Mouse (Mus musculus) lung, embryonic 16.5 days (tissue): ENCODE measurements around the gene Cmtm5. TPM values are rescaled to one million over a fixed set of nuclear protein-coding genes. Genes with fewer than 3 reads are reported as not detected.
A peak's percentile ranks its signal among the peaks of the same experiment; 100 is the strongest.

Experiments
- ATAC-seq: fragments of 200-750 bp; cut with Nextera tagmentation; 2 replicates; pipeline ENCODE4 v1.8.0; 2017; ENCODE audit warnings: low read depth, mild to moderate bottlenecking, moderate library complexity
- H3K27ac ChIP-seq: fragments of 300-500 bp; sonication (generic); 2 replicates; pipeline ENCODE4 v1.5.1; 2014; ENCODE audit warnings: mild to moderate bottlenecking, control low read depth, low read length
- H3K27me3 ChIP-seq: fragments of 300-500 bp; sonication (generic); 2 replicates; pipeline ENCODE4 v1.6.1; 2014; ENCODE audit warnings: low read depth, low read length, mixed read lengths; ENCODE audit not compliant: control insufficient read depth, insufficient read depth
- H3K36me3 ChIP-seq: fragments of 300-500 bp; sonication (generic); 2 replicates; pipeline ENCODE4 v1.6.1; 2014; ENCODE audit warnings: low read length; ENCODE audit not compliant: control insufficient read depth, insufficient read depth
- H3K4me1 ChIP-seq: fragments of 300-500 bp; sonication (generic); replicated peaks from 2 replicates; pipeline ENCODE4 v1.6.1; 2014; ENCODE audit warnings: low read length, mixed read lengths; ENCODE audit not compliant: control insufficient read depth, insufficient read depth
- H3K4me2 ChIP-seq: fragments of 300-500 bp; sonication (generic); 2 replicates; pipeline ENCODE4 v1.6.1; 2014; ENCODE audit warnings: low read depth, low read length, control low read depth
- H3K4me3 ChIP-seq: fragments of 300-500 bp; sonication (generic); 2 replicates; pipeline ENCODE4 v1.5.1; 2014; ENCODE audit warnings: mild to moderate bottlenecking, low read length, control low read depth
- H3K9ac ChIP-seq: fragments of 300-500 bp; sonication (generic); 2 replicates; pipeline ENCODE4 v1.6.1; 2014; ENCODE audit warnings: low read length, control low read depth
- H3K9me3 ChIP-seq: fragments of 300-500 bp; sonication (generic); 2 replicates; pipeline ENCODE4 v1.6.1; 2016; ENCODE audit warnings: low read length; ENCODE audit not compliant: control insufficient read depth
- WGBS: fragments of 180-500 bp; shearing (Covaris S2); extraction: QIAGEN DNeasy Blood & Tissue Kit; methylation state at CpG from one replicate; pipeline ENCODE4 v1.1.7; 2014; 5-methylcytosine and 5-hydroxymethylcytosine counted together
- polyA plus RNA-seq: library from polyadenylated mRNA; unstranded; fragments of >200 nt; fragmentation: Nextera tagmentation; extraction: Ambion mirVana; gene quantifications from 2 replicates; pipeline ENCODE4 v1.2.1, GENCODE M21; 2015

The Cmtm5 gene
- 1.2 and 1.7 TPM in 2 replicates for polyA plus RNA-seq

GRCm38 (mm10) chr14:54935904-54936830, at the start of gene Cmtm5:
Gene Cmtm5 (plus strand): TSS chr14:54936261.
- Histone ChIP-seq H3K4me3 (no peak within 1 kb of the TSS), H3K27ac (no peak within 1 kb of the TSS), H3K9ac (0 out of 2 replicates have a peak within 1 kb of the TSS, but pooled peaks have one; percentile 4), H3K27me3 (no peaks in the 10 kb centered on the region), H3K4me1 (peaks cover 3% of the 10 kb centered on the region; the same call in 1 of the 2 replicates), H3K4me2 (no peak within 1 kb of the TSS), H3K36me3 (no peaks in the 10 kb centered on the region), H3K9me3 (no peaks in the 10 kb centered on the region)
- ATAC-seq: no peak
- WGBS: 36% methylated on average over 8 of the region's 8 CpGs

GRCm38 (mm10) chr14:54892200-54892599, 43.9 kb upstream of the Cmtm5 start, which contains the start of gene Pabpn1:
Gene Pabpn1 (plus strand): TSS chr14:54892500.
- Histone ChIP-seq H3K27ac (peak within 1 kb of the TSS; percentile 86), H3K9ac (peak within 1 kb of the TSS; percentile 67), H3K9me3 (no peaks in the 10 kb centered on the region), H3K4me2 (peak within 1 kb of the TSS; percentile 54), H3K36me3 (peaks cover 13% of the 10 kb centered on the region), H3K4me1 (peaks cover 9% of the 10 kb centered on the region; the same call in 1 of the 2 replicates), H3K4me3 (peak within 1 kb of the TSS; percentile 93), H3K27me3 (no peaks in the 10 kb centered on the region)
- no peak for ATAC-seq
- 92% methylated on average over 3 of the region's 3 CpGs for WGBS

GRCm38 (mm10) chr14:54893651-54894181, 42.3 kb upstream of the Cmtm5 start:
- Histone ChIP-seq H3K9me3 (no peaks in the 10 kb centered on the region), H3K4me3 (peak overlapping the region; percentile 93), H3K4me1 (peaks cover 9% of the 10 kb centered on the region; the same call in 1 of the 2 replicates), H3K27ac (peak overlapping the region; percentile 93), H3K36me3 (peaks cover 25% of the 10 kb centered on the region), H3K9ac (peak overlapping the region; percentile 100), H3K4me2 (peak overlapping the region; percentile 54), H3K27me3 (no peaks in the 10 kb centered on the region)
- WGBS: under 1% methylated on average over 32 of the region's 38 CpGs
- peak; percentile 98 for ATAC-seq

GRCm38 (mm10) chr14:54894296-54895151, 41.5 kb upstream of the Cmtm5 start:
- H3K9me3 ChIP-seq: no peaks in the 10 kb centered on the region
- peaks cover 9% of the 10 kb centered on the region; the same call in 1 of the 2 replicates for H3K4me1 ChIP-seq
- peak overlapping the region; percentile 93 for H3K27ac ChIP-seq
- whole genome bisulfite sequencing: under 1% methylated on average over 49 of the region's 54 CpGs
- H3K9ac ChIP-seq: peak overlapping the region; percentile 100
- ATAC-seq: peak; percentile 70
- no peaks in the 10 kb centered on the region for H3K27me3 ChIP-seq
- peak overlapping the region; percentile 93 for H3K4me3 ChIP-seq
- peak overlapping the region; percentile 91 for H3K4me2 ChIP-seq
- peaks cover 27% of the 10 kb centered on the region for H3K36me3 ChIP-seq

- no peaks in the 10 kb centered on the region for H3K9me3 ChIP-seq
- H3K27ac ChIP-seq: no peak overlapping the region
- H3K36me3 ChIP-seq: peaks cover 27% of the 10 kb centered on the region
- H3K4me1 ChIP-seq: peaks cover 9% of the 10 kb centered on the region; the same call in 1 of the 2 replicates
- H3K4me3 ChIP-seq: no peak overlapping the region
- 56% methylated on average over 2 of the region's 2 CpGs for WGBS
- no peak overlapping the region for H3K9ac ChIP-seq
- H3K27me3 ChIP-seq: no peaks in the 10 kb centered on the region
- H3K4me2 ChIP-seq: no peak overlapping the region
- no peak for ATAC-seq
These were observed 38.6 kb upstream of the Cmtm5 start for GRCm38 (mm10) chr14:54897445-54897844.

GRCm38 (mm10) chr14:54900383-54900782, 35.7 kb upstream of the Cmtm5 start:
- peak; percentile 79 for ATAC-seq
- no peak overlapping the region for H3K4me2 ChIP-seq

GRCm38 (mm10) chr14:54903641-54904040, 32.4 kb upstream of the Cmtm5 start:
- Histone ChIP-seq H3K36me3 (peaks cover 6% of the 10 kb centered on the region), H3K4me3 (no peak overlapping the region)

More at GRCm38 (mm10) chr14:54900383-54900782, 35.7 kb upstream of the Cmtm5 start:
- no peaks in the 10 kb centered on the region for H3K9me3 ChIP-seq
- H3K9ac ChIP-seq: no peak overlapping the region
- peaks cover 4% of the 10 kb centered on the region; the same call in 1 of the 2 replicates for H3K4me1 ChIP-seq
- H3K36me3 ChIP-seq: peaks cover 27% of the 10 kb centered on the region
- no peaks in the 10 kb centered on the region for H3K27me3 ChIP-seq
- no peak overlapping the region for H3K27ac ChIP-seq
- H3K4me3 ChIP-seq: no peak overlapping the region
- 0% methylated on average over 3 of the region's 3 CpGs for WGBS

GRCm38 (mm10) chr14:54908682-54909081, 27.4 kb upstream of the Cmtm5 start:
- Histone ChIP-seq H3K4me1 (peaks cover 4% of the 10 kb centered on the region; the same call in 1 of the 2 replicates), H3K4me3 (no peak overlapping the region), H3K9ac (no peak overlapping the region), H3K27me3 (no peaks in the 10 kb centered on the region), H3K4me2 (no peak overlapping the region), H3K27ac (no peak overlapping the region), H3K36me3 (peaks cover 4% of the 10 kb centered on the region; the same call in 1 of the 2 replicates), H3K9me3 (no peaks in the 10 kb centered on the region)
- WGBS: 74% methylated on average over 7 of the region's 7 CpGs
- ATAC-seq: no peak

More at GRCm38 (mm10) chr14:54903641-54904040, 32.4 kb upstream of the Cmtm5 start:
- Histone ChIP-seq H3K4me1 (no peaks in the 10 kb centered on the region), H3K9me3 (no peaks in the 10 kb centered on the region), H3K27me3 (no peaks in the 10 kb centered on the region), H3K4me2 (no peak overlapping the region), H3K27ac (no peak overlapping the region), H3K9ac (no peak overlapping the region)
- no peak for ATAC-seq
- 88% methylated on average over 4 of the region's 4 CpGs for WGBS
